Mouse (Mus musculus) olfactory bulb, adult 2 months (tissue): ENCODE results near the gene Stub1.

Source experiments
- CTCF ChIP-seq: fragments of 200-500 bp; IDR thresholded peaks from 2 replicates; pipeline ENCODE4 v1.5.1; 2012; ENCODE audit warnings: low read depth, mild to moderate bottlenecking, low read length, moderate library complexity; ENCODE audit not compliant: insufficient read depth
- POLR2A ChIP-seq: fragments of 200-500 bp; IDR thresholded peaks from 2 replicates; pipeline ENCODE4 v1.6.1; 2012; ENCODE audit warnings: mild to moderate bottlenecking, low read depth, low read length, moderate library complexity; ENCODE audit not compliant: insufficient read depth

- TF ChIP-seq CTCF: no peak
- TF ChIP-seq POLR2A: no peak
Measured at GRCm38 (mm10) chr17:25867509-25867835, 34.3 kb upstream of the Stub1 start.
